Mouse (Mus musculus): Measurements from ENCODE around the gene Ccdc172. TPM values are rescaled to one million over a fixed set of nuclear protein-coding genes. Genes with fewer than 3 reads are reported as not detected.

Ccdc172 gene
- total RNA-seq, 2 experiments from 2014 or later = not detected

DNA sequence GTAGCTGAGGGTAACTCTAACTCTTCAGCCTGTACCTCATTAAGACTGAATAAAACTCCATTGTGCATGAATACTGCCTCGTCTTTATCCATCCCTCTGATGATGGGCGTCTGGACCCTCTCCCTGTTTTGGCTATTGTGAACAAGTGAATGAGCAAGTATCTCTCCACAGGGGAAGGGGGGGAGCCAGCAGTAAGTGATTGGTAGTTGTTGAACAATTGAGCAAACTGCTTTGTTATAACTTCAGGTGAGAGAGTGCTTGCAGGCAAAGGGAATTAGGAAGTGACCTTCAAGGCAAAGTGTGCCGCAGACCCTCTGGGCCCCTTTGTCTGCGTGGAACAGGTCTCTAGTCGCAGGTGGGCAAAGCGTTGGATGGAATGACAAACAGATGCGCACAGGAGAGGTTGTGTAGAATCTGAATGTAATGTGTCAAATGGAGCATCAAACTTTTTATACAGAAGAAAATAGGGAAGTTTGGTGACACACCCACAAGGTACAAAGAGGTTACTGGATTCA, 50.6 kb downstream of the Ccdc172 start:
- no peak for DNase-seq (ENCODE audit: low spot score)
- intact Hi-C loops (cut with DNase I) = no loop called here

DNA sequence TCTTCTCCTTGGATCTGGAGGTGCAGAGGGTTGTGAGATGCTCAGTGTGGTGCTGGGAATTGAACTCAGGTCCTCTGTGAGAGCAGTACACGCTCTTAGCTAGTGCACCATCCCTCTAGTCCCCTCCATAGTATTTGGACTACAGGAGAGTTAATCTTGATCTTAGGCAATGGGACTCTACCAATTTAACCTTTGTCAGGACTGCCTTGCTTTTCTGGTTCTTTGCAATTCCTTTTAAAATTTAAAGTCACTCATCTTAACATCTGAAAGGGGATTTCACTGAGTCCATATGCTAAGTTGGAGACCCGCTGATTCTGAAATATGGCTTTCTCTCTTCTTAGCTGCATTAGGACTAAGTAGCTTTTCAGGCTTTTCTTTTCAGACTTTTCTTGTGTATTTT, 59.8 kb downstream of the Ccdc172 start:
- intact Hi-C loops (cut with DNase I) = no loop called here
- no peak for DNase-seq (ENCODE audit: low spot score)

- no peak for DNase-seq (ENCODE audit: low spot score)
- intact Hi-C loops (cut with DNase I) = no loop called here
These were observed 60.8 kb downstream of the Ccdc172 start for GRCm38 (mm10) chr19:58572429-58573071.

DNA sequence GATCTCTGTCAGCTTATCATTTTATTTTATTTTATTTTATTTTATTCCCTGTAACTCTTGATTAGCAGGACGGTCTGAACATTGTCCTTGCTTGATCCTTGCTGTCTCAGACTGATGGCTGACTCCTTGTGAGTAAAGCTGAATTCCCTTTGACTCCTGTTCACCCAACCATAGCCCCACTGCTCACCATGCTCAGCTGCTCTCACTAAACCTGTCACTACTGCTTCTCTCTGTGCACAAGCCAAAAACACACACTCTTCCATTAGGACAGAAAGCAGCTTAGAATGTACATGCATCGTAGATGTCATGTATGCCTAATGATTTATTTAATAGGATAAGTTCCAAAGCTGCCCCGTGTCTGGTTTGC, 61.3 kb downstream of the Ccdc172 start:
- DNase-seq (ENCODE audit: low spot score) = no peak
- intact Hi-C loops (cut with DNase I) = no loop called here

- DNase-seq (ENCODE audit: low spot score) = no peak
- intact Hi-C loops (cut with DNase I) = no loop called here
These were observed 70.2 kb downstream of the Ccdc172 start for GRCm38 (mm10) chr19:58582018-58582417.

DNA sequence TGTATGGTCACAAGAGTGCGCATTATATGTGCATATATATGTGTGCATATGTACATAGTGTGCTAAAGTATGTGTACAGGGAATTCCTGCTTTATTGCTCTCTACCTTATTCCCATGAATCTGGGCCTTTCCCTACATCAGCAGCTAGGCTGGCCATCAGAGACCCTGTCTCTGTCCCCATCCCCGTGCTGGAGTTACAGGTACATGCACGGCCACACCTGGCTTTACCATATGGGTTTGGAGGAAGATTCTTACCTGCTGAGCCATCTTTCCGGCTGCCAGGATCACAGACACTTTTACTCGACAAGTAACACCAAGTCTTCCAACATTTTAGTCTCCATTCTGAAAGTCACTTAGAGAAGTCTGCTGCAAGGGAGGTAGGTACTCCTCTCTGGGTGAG, 71.2 kb downstream of the Ccdc172 start:
- DNase-seq (ENCODE audit: low spot score) = no peak
- intact Hi-C loops (cut with DNase I) = no loop called here

- intact Hi-C loops (cut with DNase I) = no loop called here
- DNase-seq (ENCODE audit: low spot score) = no peak
These were observed 74.3 kb downstream of the Ccdc172 start for GRCm38 (mm10) chr19:58586046-58586445.

GRCm38 (mm10) chr19:58590251-58590936, 78.6 kb downstream of the Ccdc172 start:
- no peak for DNase-seq (ENCODE audit: low spot score)
- intact Hi-C loops (cut with DNase I) = no loop called here

DNA sequence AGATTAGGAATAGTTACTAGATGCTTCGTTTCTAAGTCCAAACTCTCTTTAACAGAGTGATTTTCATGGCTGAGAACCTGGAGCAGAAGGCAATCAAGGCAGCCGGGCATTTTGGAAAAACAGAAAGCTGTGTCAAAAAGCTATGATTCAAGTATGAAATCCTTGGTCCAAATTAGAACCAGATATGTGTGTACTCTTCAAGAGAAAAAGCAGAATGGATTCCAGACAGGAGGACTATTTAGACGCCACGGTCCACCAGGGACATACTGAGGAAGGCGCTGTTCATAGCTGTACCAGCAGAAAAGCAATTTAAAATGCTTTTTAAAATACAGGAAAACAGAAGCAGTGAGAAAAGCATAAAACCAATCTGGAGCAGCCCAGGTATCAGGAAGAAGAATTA, 88.6 kb downstream of the Ccdc172 start:
- intact Hi-C loops (cut with DNase I) = no loop called here
- no peak for DNase-seq (ENCODE audit: low spot score)

Other genes starting within 250 kb of the Ccdc172 start
- gene Gfra1, start 56.1 kb upstream of the Ccdc172 start, total RNA-seq (2021) = 1 to 10 TPM; 3.5 to 3.6 TPM
- gene Pnlip, start 140.5 kb downstream of the Ccdc172 start, total RNA-seq (2021) = not detected
- gene Pnliprp1, start 216.9 kb downstream of the Ccdc172 start, total RNA-seq (2021) = not detected
- gene Pnliprp2, start 247.7 kb downstream of the Ccdc172 start, total RNA-seq (2021) = not detected